Mouse (Mus musculus) forebrain, embryonic 16.5 days (tissue): ENCODE measurements around the gene Hes2. TPM values are rescaled to one million over a fixed set of nuclear protein-coding genes. Genes with fewer than 3 reads are reported as not detected.
A peak's percentile ranks its signal among the peaks of the same experiment; 100 is the strongest.

Source experiments
- ATAC-seq: fragments of 200-750 bp; cut with Nextera tagmentation; 2 replicates; pipeline ENCODE4 v1.8.0; 2017; ENCODE audit warnings: mild to moderate bottlenecking, moderate library complexity
- H3K27ac ChIP-seq: fragments of 300-500 bp; sonication (generic); 2 replicates; pipeline ENCODE4 v1.5.1; 2014; ENCODE audit warnings: low read length, control low read depth
- H3K27me3 ChIP-seq: fragments of 300-500 bp; sonication (generic); replicated peaks from 2 replicates; pipeline ENCODE4 v1.6.1; 2014; ENCODE audit warnings: low read length; ENCODE audit not compliant: control insufficient read depth, insufficient read depth
- H3K36me3 ChIP-seq: fragments of 300-500 bp; sonication (generic); 2 replicates; pipeline ENCODE4 v1.6.1; 2014; ENCODE audit not compliant: control insufficient read depth, insufficient read depth
- H3K4me1 ChIP-seq: fragments of 300-500 bp; sonication (generic); replicated peaks from 2 replicates; pipeline ENCODE4 v1.6.1; 2014; ENCODE audit warnings: low read length; ENCODE audit not compliant: control insufficient read depth, insufficient read depth
- H3K4me2 ChIP-seq: fragments of 300-500 bp; sonication (generic); 2 replicates; pipeline ENCODE4 v1.6.1; 2014; ENCODE audit warnings: mild to moderate bottlenecking, low read length, control low read depth
- H3K4me3 ChIP-seq: fragments of 300-500 bp; sonication (generic); replicated peaks from 2 replicates; pipeline ENCODE4 v1.5.1; 2014; ENCODE audit warnings: mild to moderate bottlenecking, low read length, control low read depth
- H3K9ac ChIP-seq: fragments of 300-500 bp; sonication (generic); replicated peaks from 2 replicates; pipeline ENCODE4 v1.6.1; 2014; ENCODE audit warnings: low read depth, low read length, control low read depth
- H3K9me3 ChIP-seq: fragments of 300-500 bp; sonication (generic); 2 replicates; pipeline ENCODE4 v1.6.1; 2016; ENCODE audit warnings: low read length; ENCODE audit not compliant: control insufficient read depth
- WGBS: fragments of 180-500 bp; shearing (Covaris S2); extraction: QIAGEN DNeasy Blood & Tissue Kit; methylation state at CpG from one replicate; pipeline ENCODE4 v1.1.7; 2014; 5-methylcytosine and 5-hydroxymethylcytosine counted together
- polyA plus RNA-seq: library from polyadenylated mRNA; unstranded; fragments of >200 nt; fragmentation: Nextera tagmentation; extraction: Ambion mirVana; gene quantifications from 2 replicates; pipeline ENCODE4 v1.2.1, GENCODE M21; 2015

The Hes2 gene
- polyA plus RNA-seq, 1 experiment from 2014 or later: not detected

GRCm38 (mm10) chr4:152178916-152179705 is 20.4 kb downstream of the Hes2 start:
- H3K27me3 ChIP-seq: peaks cover 3% of the 10 kb centered on the region; the same call in 1 of the 2 replicates
- H3K27ac ChIP-seq: no peak overlapping the region
- 28% methylated on average over 16 of the region's 16 CpGs for WGBS
- H3K9ac ChIP-seq: peak overlapping the region; percentile 74
- H3K9me3 ChIP-seq: no peaks in the 10 kb centered on the region
- H3K36me3 ChIP-seq: no peaks in the 10 kb centered on the region
- peak overlapping the region; percentile 92 for H3K4me2 ChIP-seq
- peak overlapping the region; percentile 88 for H3K4me3 ChIP-seq
- peaks cover 19% of the 10 kb centered on the region for H3K4me1 ChIP-seq
- no peak for ATAC-seq

- Histone ChIP-seq H3K4me1 (peaks cover 28% of the 10 kb centered on the region), H3K4me3 (no peak overlapping the region), H3K4me2 (peak overlapping the region; percentile 92; the same call in 1 of the 2 replicates), H3K9me3 (no peaks in the 10 kb centered on the region), H3K36me3 (no peaks in the 10 kb centered on the region), H3K27me3 (peaks cover 3% of the 10 kb centered on the region; the same call in 1 of the 2 replicates), H3K27ac (no peak overlapping the region), H3K9ac (no peak overlapping the region)
- ATAC-seq: no peak
- 89% methylated on average over 16 of the region's 16 CpGs for WGBS
Measured at GRCm38 (mm10) chr4:152179946-152180660, 21.4 kb downstream of the Hes2 start.

DNA sequence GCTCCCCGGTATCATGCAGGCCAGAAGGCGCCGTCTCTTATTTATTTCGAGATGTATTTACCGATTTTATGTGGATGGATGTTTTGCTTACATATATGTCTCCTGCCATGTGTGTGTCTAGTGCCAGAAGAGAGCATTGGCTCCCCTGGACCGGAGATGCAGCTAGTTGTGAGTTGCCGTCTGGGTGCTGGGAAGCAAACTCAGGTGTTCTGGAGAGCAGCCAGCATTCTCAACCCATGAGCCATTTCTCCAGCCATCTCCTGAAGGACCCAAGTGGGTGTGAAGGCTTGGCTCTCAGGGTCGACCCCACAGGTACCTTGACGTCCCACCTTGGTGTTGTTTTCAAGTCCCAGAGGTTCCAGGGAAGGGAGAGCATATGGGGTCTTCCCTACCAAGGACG is 23.5 kb downstream of the Hes2 start:
- Histone ChIP-seq H3K4me3 (no peak overlapping the region), H3K27me3 (no peaks in the 10 kb centered on the region), H3K4me1 (peaks cover 44% of the 10 kb centered on the region), H3K27ac (no peak overlapping the region), H3K36me3 (no peaks in the 10 kb centered on the region), H3K9me3 (no peaks in the 10 kb centered on the region), H3K9ac (no peak overlapping the region), H3K4me2 (no peak overlapping the region)
- 88% methylated on average over 10 of the region's 10 CpGs for WGBS
- no peak for ATAC-seq

- WGBS: 36% methylated on average over 7 of the region's 7 CpGs
- no peak overlapping the region for H3K9ac ChIP-seq
- no peak overlapping the region for H3K4me3 ChIP-seq
- peaks cover 34% of the 10 kb centered on the region for H3K4me1 ChIP-seq
- no peaks in the 10 kb centered on the region for H3K9me3 ChIP-seq
- H3K36me3 ChIP-seq: no peaks in the 10 kb centered on the region
- peak overlapping the region; percentile 64 for H3K27ac ChIP-seq
- peak; percentile 57; the same call in 1 of the 2 replicates for ATAC-seq
- no peaks in the 10 kb centered on the region for H3K27me3 ChIP-seq
- no peak overlapping the region for H3K4me2 ChIP-seq
Measured at GRCm38 (mm10) chr4:152184353-152185035, 25.8 kb downstream of the Hes2 start.

- Histone ChIP-seq H3K4me1 (peaks cover 27% of the 10 kb centered on the region), H3K4me2 (peak overlapping the region; percentile 30), H3K4me3 (no peak overlapping the region), H3K27ac (peak overlapping the region; percentile 64), H3K36me3 (no peaks in the 10 kb centered on the region), H3K9me3 (no peaks in the 10 kb centered on the region), H3K27me3 (no peaks in the 10 kb centered on the region), H3K9ac (peak overlapping the region; percentile 28; the same call in 1 of the 2 replicates)
- WGBS: 6% methylated on average over 3 of the region's 3 CpGs
- peak; percentile 47 for ATAC-seq
Measured at GRCm38 (mm10) chr4:152185137-152185509, 26.5 kb downstream of the Hes2 start.

DNA sequence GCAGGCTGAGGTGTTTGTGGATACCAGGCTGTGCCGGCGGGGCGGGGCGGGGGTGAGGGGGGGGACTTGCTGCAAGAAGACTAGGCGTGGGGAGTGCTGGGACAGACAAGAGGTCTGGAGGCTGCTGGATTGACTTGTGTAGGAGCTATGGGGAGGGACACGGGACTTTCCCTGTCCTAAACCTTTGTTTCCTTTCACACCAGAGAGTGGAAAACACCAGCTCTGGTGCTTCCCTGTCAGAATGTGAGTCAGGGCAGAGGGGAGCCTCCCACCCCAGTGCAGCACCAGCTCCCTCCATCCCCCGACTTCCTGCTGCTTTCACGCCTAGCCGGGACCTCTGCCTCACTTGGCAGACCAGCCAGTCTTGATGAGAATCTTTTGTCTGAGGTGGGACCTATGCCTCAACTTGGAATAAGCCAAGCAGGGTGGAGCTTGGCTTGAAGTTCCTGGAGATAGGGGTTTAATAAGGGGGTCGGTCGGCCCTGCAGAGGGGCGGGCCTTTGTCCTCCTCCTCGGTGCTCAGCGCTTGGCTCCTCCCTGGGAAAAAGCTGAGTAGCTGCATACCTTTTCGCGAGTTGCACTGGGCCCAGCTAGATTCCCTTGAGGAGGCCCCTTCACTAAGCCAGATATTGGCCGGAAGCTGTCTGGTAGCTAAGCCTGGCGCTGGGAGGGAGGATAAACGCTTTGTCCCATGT is 27.0 kb downstream of the Hes2 start:
- H3K36me3 ChIP-seq: no peaks in the 10 kb centered on the region
- 3% methylated on average over 19 of the region's 19 CpGs for WGBS
- peak overlapping the region; percentile 64 for H3K27ac ChIP-seq
- H3K4me3 ChIP-seq: no peak overlapping the region
- H3K9me3 ChIP-seq: no peaks in the 10 kb centered on the region
- ATAC-seq: peak; percentile 70
- H3K4me1 ChIP-seq: peaks cover 25% of the 10 kb centered on the region
- no peaks in the 10 kb centered on the region for H3K27me3 ChIP-seq
- peak overlapping the region; percentile 28 for H3K9ac ChIP-seq
- peak overlapping the region; percentile 30 for H3K4me2 ChIP-seq

DNA sequence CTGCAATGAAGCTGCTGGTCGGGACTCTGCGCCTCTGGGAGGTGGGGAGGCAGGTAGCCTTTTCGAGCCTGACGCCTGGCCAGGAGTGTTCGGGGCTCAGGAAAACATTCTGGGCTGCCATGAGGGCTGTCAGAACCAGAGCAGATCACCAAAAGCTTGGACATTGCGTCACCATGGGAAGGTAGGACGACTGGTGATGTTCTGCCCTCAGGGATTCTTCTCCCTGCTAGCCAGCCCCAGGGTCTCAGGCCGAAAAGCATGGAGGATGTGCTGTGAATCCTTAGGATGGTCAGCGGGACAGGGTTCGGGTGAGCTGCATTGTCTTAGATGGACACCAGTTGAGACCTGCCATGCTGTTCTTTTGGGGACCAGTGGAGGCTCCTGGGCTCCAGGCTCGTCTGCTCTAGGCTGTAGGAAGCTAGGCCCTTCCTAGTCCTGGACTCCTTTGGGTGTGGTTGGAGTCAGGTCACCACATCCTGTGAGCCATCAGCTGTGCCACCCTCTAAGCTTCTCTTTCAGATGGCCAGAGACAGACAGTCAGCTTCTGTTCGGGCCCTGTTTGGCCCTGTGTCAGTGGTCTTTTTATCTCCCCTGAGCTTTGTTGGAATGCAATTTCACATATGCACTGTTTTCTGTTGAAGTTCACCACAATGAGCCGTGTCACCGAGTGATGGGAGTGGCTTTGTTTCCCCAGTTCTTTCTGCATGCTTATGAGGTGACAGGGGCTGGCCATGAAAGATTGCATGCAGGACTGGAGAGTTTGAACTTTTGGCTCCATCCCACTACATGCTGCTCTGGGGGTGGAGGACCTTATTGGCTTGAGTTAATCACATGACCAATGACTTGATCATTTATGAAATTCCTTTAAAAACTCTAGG is 27.8 kb downstream of the Hes2 start:
- Histone ChIP-seq H3K9me3 (no peaks in the 10 kb centered on the region), H3K27me3 (no peaks in the 10 kb centered on the region), H3K4me1 (peaks cover 25% of the 10 kb centered on the region), H3K9ac (peak overlapping the region; percentile 28), H3K4me3 (no peak overlapping the region), H3K4me2 (peak overlapping the region; percentile 30), H3K36me3 (no peaks in the 10 kb centered on the region), H3K27ac (peak overlapping the region; percentile 64; the same call in 1 of the 2 replicates)
- no peak for ATAC-seq
- WGBS: 30% methylated on average over 14 of the region's 14 CpGs

- Histone ChIP-seq H3K9me3 (no peaks in the 10 kb centered on the region), H3K27me3 (no peaks in the 10 kb centered on the region), H3K4me3 (no peak overlapping the region), H3K9ac (no peak overlapping the region), H3K36me3 (no peaks in the 10 kb centered on the region), H3K4me2 (no peak overlapping the region), H3K27ac (no peak overlapping the region), H3K4me1 (peaks cover 25% of the 10 kb centered on the region)
- WGBS: 81% methylated on average over 9 of the region's 9 CpGs
- ATAC-seq: no peak
Measured at GRCm38 (mm10) chr4:152187142-152187541, 28.5 kb downstream of the Hes2 start.
